Mouse (Mus musculus) heart, adult 2 months (tissue): ENCODE results near the gene Tep1. TPM values are rescaled to one million over a fixed set of nuclear protein-coding genes. Genes with fewer than 3 reads are reported as not detected.

Experiments
- DNase-seq, 2 experiments: peaks; one replicate each; pipeline ENCODE4 v3.0.0; 2021
- H3K27ac ChIP-seq: fragments of 200-600 bp; 2 replicates; pipeline ENCODE4 v1.8.1; 2022
- H3K27me3 ChIP-seq: fragments of 200-500 bp; 2 replicates; pipeline ENCODE4 v1.6.1; 2012; ENCODE audit warnings: mild to moderate bottlenecking, low read length, inconsistent platforms, mixed read lengths; ENCODE audit not compliant: control insufficient read depth, insufficient read depth
- H3K36me3 ChIP-seq: fragments of 200-500 bp; 2 replicates; pipeline ENCODE4 v1.6.1; 2012; ENCODE audit warnings: low read length, inconsistent platforms; ENCODE audit not compliant: control insufficient read depth, insufficient read depth
- H3K4me1 ChIP-seq: fragments of 200-500 bp; 2 replicates; pipeline ENCODE4 v1.6.1; 2011; ENCODE audit warnings: low read length; ENCODE audit not compliant: control insufficient read depth, insufficient read depth
- H3K4me3 ChIP-seq: fragments of 200-600 bp; 2 replicates; pipeline ENCODE4 v1.8.1; 2022
- H3K79me2 ChIP-seq: fragments of 200-500 bp; replicated peaks from 2 replicates; pipeline ENCODE4 v1.6.1; 2012; ENCODE audit warnings: mild to moderate bottlenecking, inconsistent platforms, low read length, moderate library complexity, mixed read lengths; ENCODE audit not compliant: control insufficient read depth, insufficient read depth
- H3K9ac ChIP-seq: fragments of 200-500 bp; 2 replicates; pipeline ENCODE4 v1.6.1; 2012; ENCODE audit warnings: low read depth, mild to moderate bottlenecking, control low read depth, inconsistent platforms, low read length, mixed read lengths
- CTCF ChIP-seq: fragments of 200-600 bp; IDR thresholded peaks from 2 replicates; pipeline ENCODE4 v1.8.1; 2022; ENCODE audit warnings: antibody characterized with exemption, mild to moderate bottlenecking, moderate library complexity
- EP300 ChIP-seq: fragments of 200-500 bp; IDR thresholded peaks from 2 replicates; pipeline ENCODE4 v1.6.1; 2011; ENCODE audit warnings: low read depth, low read length, control low read depth; ENCODE audit not compliant: insufficient read depth
- POLR2A ChIP-seq: fragments of 200-500 bp; IDR thresholded peaks from 2 replicates; pipeline ENCODE4 v1.6.1; 2011; ENCODE audit warnings: mild to moderate bottlenecking, low read depth, low read length, control low read depth; ENCODE audit not compliant: insufficient read depth
- WGBS: fragments of 180-500 bp; shearing (Covaris S2); methylation state at CpG from one replicate; pipeline ENCODE4 v1.1.7; 2018; 5-methylcytosine and 5-hydroxymethylcytosine counted together
- intact Hi-C: fragments of 180-260 bp; cut with DNase I; formaldehyde crosslinking; loops from one replicate; pipeline ENCODE4 v1.15.1; 2025
- polyA plus RNA-seq: library from polyadenylated mRNA; depleted of rRNA; stranded (reverse); fragments of >200 nt; gene quantifications from 2 replicates; pipeline ENCODE4 v1.2.3, GENCODE M21; 2012
- total RNA-seq, 2 experiments: library from RNA; stranded (reverse); gene quantifications; 2 replicates each; pipeline ENCODE4 v1.2.3; 2021

Gene Tep1
- total and polyA plus RNA-seq, 3 experiments, result 10.1 to 12.2 (median 11.9) TPM

DNA sequence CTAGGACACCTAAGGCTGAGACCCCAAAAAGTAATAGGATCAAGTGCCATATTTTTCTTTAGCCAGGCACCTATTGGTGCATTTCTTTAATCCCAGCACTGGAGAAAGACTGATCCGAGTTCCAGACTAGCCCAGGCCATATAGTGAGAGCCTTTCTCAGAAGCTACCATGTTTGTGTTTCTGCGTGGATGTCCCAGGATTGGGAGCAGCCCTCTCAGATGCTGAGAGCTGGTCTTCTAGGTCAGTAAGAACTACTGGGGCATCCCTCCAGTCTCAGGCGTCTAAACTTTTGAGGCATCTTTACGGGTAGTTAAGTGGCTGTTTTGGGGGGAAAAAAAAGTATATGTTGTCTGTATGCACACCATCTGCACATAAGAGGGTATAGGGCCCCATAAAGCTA is 74.4 kb downstream of the Tep1 start:
- no peaks in the 10 kb centered on the region for H3K4me1 ChIP-seq
- no peaks in the 10 kb centered on the region for H3K27me3 ChIP-seq
- no peak overlapping the region for H3K4me3 ChIP-seq
- no peak for DNase-seq
- no peaks in the 10 kb centered on the region for H3K36me3 ChIP-seq
- TF ChIP-seq EP300 (no peak), CTCF (no peak), POLR2A (no peak)
- H3K27ac ChIP-seq, result no peak overlapping the region
- H3K79me2 ChIP-seq, result no peaks in the 10 kb centered on the region
- 83% methylated on average over 4 of the region's 4 CpGs for WGBS
- intact Hi-C loops, result no loop called here
- no peak overlapping the region for H3K9ac ChIP-seq

- Histone ChIP-seq H3K9ac (no peak overlapping the region), H3K27me3 (no peaks in the 10 kb centered on the region), H3K27ac (no peak overlapping the region), H3K79me2 (no peaks in the 10 kb centered on the region), H3K36me3 (no peaks in the 10 kb centered on the region), H3K4me1 (no peaks in the 10 kb centered on the region), H3K4me3 (no peak overlapping the region)
- TF ChIP-seq POLR2A (no peak), CTCF (no peak), EP300 (no peak)
- intact Hi-C loops, result no loop called here
- DNase-seq, result no peak
- 91% methylated on average over 24 of the region's 24 CpGs for WGBS
Observed at GRCm38 (mm10) chr14:50795261-50795935, 75.0 kb downstream of the Tep1 start.

DNA sequence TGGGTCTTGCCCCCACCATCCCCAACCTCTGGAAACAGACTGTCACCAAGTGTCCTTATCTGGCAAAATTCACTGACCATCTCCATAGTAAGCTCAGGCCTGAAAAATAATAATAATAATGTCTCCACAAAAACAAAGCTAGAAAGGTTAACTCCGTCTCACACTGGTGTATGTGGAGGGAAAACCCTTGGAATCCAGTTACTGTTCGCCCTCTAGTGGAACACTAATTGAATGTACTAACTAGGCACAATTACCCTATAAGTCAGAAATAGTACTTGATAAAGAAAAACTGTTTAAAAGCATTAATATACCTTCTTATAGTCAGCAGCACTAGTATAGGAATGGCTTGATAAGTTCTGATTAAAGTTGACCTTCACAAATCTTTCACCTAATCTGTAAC is 82.2 kb downstream of the Tep1 start:
- Histone ChIP-seq H3K9ac (no peak overlapping the region), H3K79me2 (no peaks in the 10 kb centered on the region), H3K27me3 (no peaks in the 10 kb centered on the region), H3K36me3 (peaks cover 6% of the 10 kb centered on the region), H3K4me3 (no peak overlapping the region), H3K27ac (no peak overlapping the region), H3K4me1 (peaks cover 3% of the 10 kb centered on the region)
- WGBS, result 9% methylated on average over 2 of the region's 2 CpGs
- no peak for DNase-seq
- intact Hi-C loops, result no loop called here
- TF ChIP-seq CTCF (peak; percentile 47), EP300 (no peak)

GRCm38 (mm10) chr14:50785251-50785637 is 85.1 kb downstream of the Tep1 start, which contains the start of gene Ttc5:
Ttc5 (minus strand) TSS chr14:50785519.
- intact Hi-C loops, result loop anchor here (1.0 kb wide), 1 partner anchor 22 kb away; the partner anchor contains the start of genes Ccnb1ip1 and Parp2
- DNase-seq, result peak; percentile 89 to 95
- Histone ChIP-seq H3K79me2 (peaks cover 6% of the 10 kb centered on the region), H3K4me3 (peak within 1 kb of the TSS; percentile 74), H3K36me3 (peaks cover 6% of the 10 kb centered on the region), H3K4me1 (peaks cover 3% of the 10 kb centered on the region), H3K9ac (peak within 1 kb of the TSS; percentile 88), H3K27me3 (no peaks in the 10 kb centered on the region), H3K27ac (peak within 1 kb of the TSS; percentile 84)
- peak; percentile 98 for TF ChIP-seq CTCF
- peak; percentile 69; the same call in 1 of the 2 replicates for TF ChIP-seq EP300
- TF ChIP-seq POLR2A, result peak; percentile 73
- WGBS, result 0% methylated on average over 21 of the region's 21 CpGs

GRCm38 (mm10) chr14:50784391-50785250 is 85.7 kb downstream of the Tep1 start:
- peaks cover 6% of the 10 kb centered on the region for H3K79me2 ChIP-seq
- H3K4me3 ChIP-seq, result peak overlapping the region; percentile 74
- intact Hi-C loops, result loop anchor here (1.0 kb wide), 1 partner anchor 23 kb away; the partner anchor contains the start of genes Ccnb1ip1 and Parp2
- H3K4me1 ChIP-seq, result peaks cover 3% of the 10 kb centered on the region
- peak overlapping the region; percentile 84 for H3K27ac ChIP-seq
- TF ChIP-seq CTCF, result no peak
- no peak for TF ChIP-seq POLR2A
- no peak for TF ChIP-seq EP300
- no peaks in the 10 kb centered on the region for H3K27me3 ChIP-seq
- H3K9ac ChIP-seq, result peak overlapping the region; percentile 88
- DNase-seq, result no peak
- peaks cover 6% of the 10 kb centered on the region for H3K36me3 ChIP-seq
- 12% methylated on average over 16 of the region's 16 CpGs for WGBS
